In genomic region chr9:123490930-123491329, GRCm38 (mm10) we compare ENCODE assay signal across 10 mouse cellular contexts. TPM values are rescaled to one million over a fixed set of nuclear protein-coding genes. Genes with fewer than 3 reads are reported as not detected.
DNase-seq lines count a peak whose midpoint lies in the region; ATAC-seq and TF ChIP-seq lines count a peak whose summit lies in the region.
"Had no signal": no experiment of that assay in that cellular context is flagged by ENCODE, and none has a peak within 500 bp of the region (broad histone marks: within the 10 kb centered on the region; RNA-seq: fewer than 3 reads in every experiment).

No protein-coding gene starts in this region.

- no peak overlapping the region for H3K9ac ChIP-seq in limb, embryonic 12.5 days (replicated peaks)
- H3K9ac ChIP-seq in embryonic facial prominence, embryonic 15.5 days, result no peak overlapping the region
- no peak overlapping the region for H3K9ac ChIP-seq in intestine, postnatal 0 days (ENCODE audit: low read depth, low read length)
- H3K9ac ChIP-seq in hindbrain, embryonic 11.5 days (ENCODE audit: low read depth, low read length), result no peak overlapping the region
- H3K9ac ChIP-seq: neural tube, embryonic 13.5 days had no signal

- peaks cover 53% of the 10 kb centered on the region for H3K4me1 ChIP-seq in limb, embryonic 12.5 days (replicated peaks)
- H3K4me1 ChIP-seq in limb, embryonic 10.5 days, result peaks cover 22% of the 10 kb centered on the region
- H3K4me1 ChIP-seq in embryonic facial prominence, embryonic 15.5 days, result peaks cover 59% of the 10 kb centered on the region
- H3K4me1 ChIP-seq in heart, embryonic 10.5 days, result peaks cover 58% of the 10 kb centered on the region
- H3K4me1 ChIP-seq in intestine, postnatal 0 days (replicated peaks; ENCODE audit: control insufficient read depth, insufficient read depth, low read length), result peaks cover 23% of the 10 kb centered on the region
- H3K4me1 ChIP-seq in hindbrain, embryonic 11.5 days (replicated peaks; ENCODE audit: control insufficient read depth, insufficient read depth, low read length), result no peaks in the 10 kb centered on the region

- peak overlapping the region; percentile 42; the same call in 1 of the 2 replicates for H3K27ac ChIP-seq in limb, embryonic 12.5 days
- no peak overlapping the region for H3K27ac ChIP-seq in limb, embryonic 10.5 days
- peak overlapping the region; percentile 55; the same call in 1 of the 2 replicates for H3K27ac ChIP-seq in embryonic facial prominence, embryonic 15.5 days (replicated peaks)
- H3K27ac ChIP-seq in heart, embryonic 10.5 days, result peak overlapping the region; percentile 59
- H3K27ac ChIP-seq in intestine, postnatal 0 days (ENCODE audit: low read depth, low read length), result peak overlapping the region; percentile 41
- H3K27ac ChIP-seq in hindbrain, embryonic 11.5 days (ENCODE audit: low read depth, low read length), result no peak overlapping the region
- H3K27ac ChIP-seq: neural tube, embryonic 13.5 days had no signal

- H3K4me2 ChIP-seq in limb, embryonic 12.5 days, result no peak overlapping the region
- no peak overlapping the region for H3K4me2 ChIP-seq in embryonic facial prominence, embryonic 15.5 days (replicated peaks)
- H3K4me2 ChIP-seq in intestine, postnatal 0 days (replicated peaks; ENCODE audit: low read depth), result no peak overlapping the region; the same call in 1 of the 2 replicates
- H3K4me2 ChIP-seq in hindbrain, embryonic 11.5 days (replicated peaks; ENCODE audit: low read depth, low read length), result no peak overlapping the region
- H3K4me2 ChIP-seq: neural tube, embryonic 13.5 days had no signal

- no peak for TF ChIP-seq CTCF in intestine, postnatal 0 days (IDR thresholded peaks at IDR 0.05; ENCODE audit: low read depth)

- ATAC-seq in limb, embryonic 12.5 days (ENCODE audit: insufficient number of reproducible peaks, insufficient read depth, low FRiP score, low TSS enrichment, low read depth), result no peak
- ATAC-seq in embryonic facial prominence, embryonic 15.5 days (ENCODE audit: insufficient number of reproducible peaks, low FRiP score, low TSS enrichment, low read depth), result 0 out of 2 replicates have a peak, but pooled peaks have one; percentile 53
- no peak for ATAC-seq in intestine, postnatal 0 days
- ATAC-seq in hindbrain, embryonic 11.5 days (ENCODE audit: low FRiP score), result no peak
- no peak for ATAC-seq in megakaryocyte, adult 5-6 weeks (ENCODE audit: poor library complexity, severe bottlenecking)

- no peak for DNase-seq in limb, embryonic 10.5 days (ENCODE audit: low spot score)
- no peak for DNase-seq in heart, embryonic 10.5 days (ENCODE audit: low spot score)
- DNase-seq in hindbrain, embryonic 11.5 days (ENCODE audit: low spot score), result no peak
- no peak for DNase-seq in layer of hippocampus, adult 8-10 months (ENCODE audit: low spot score in 2 of 2)
- DNase-seq: cerebellum, adult 9-10 months had no signal

- no peaks in the 10 kb centered on the region for H3K27me3 ChIP-seq in limb, embryonic 12.5 days
- H3K27me3 ChIP-seq in limb, embryonic 10.5 days (ENCODE audit: low read depth, poor library complexity, severe bottlenecking), result no peaks in the 10 kb centered on the region
- no peaks in the 10 kb centered on the region for H3K27me3 ChIP-seq in embryonic facial prominence, embryonic 15.5 days
- H3K27me3 ChIP-seq in heart, embryonic 10.5 days (ENCODE audit: insufficient read depth, poor library complexity, severe bottlenecking), result no peaks in the 10 kb centered on the region
- H3K27me3 ChIP-seq in intestine, postnatal 0 days (replicated peaks; ENCODE audit: control insufficient read depth, insufficient read depth, low read length), result no peaks in the 10 kb centered on the region
- no peaks in the 10 kb centered on the region for H3K27me3 ChIP-seq in hindbrain, embryonic 11.5 days (ENCODE audit: control insufficient read depth, insufficient read depth, low read length)
- H3K27me3 ChIP-seq: neural tube, embryonic 13.5 days had no signal

- H3K4me3 ChIP-seq in limb, embryonic 12.5 days (replicated peaks), result no peak overlapping the region
- no peak overlapping the region for H3K4me3 ChIP-seq in limb, embryonic 10.5 days
- no peak overlapping the region for H3K4me3 ChIP-seq in embryonic facial prominence, embryonic 15.5 days (replicated peaks)
- H3K4me3 ChIP-seq in heart, embryonic 10.5 days, result no peak overlapping the region
- H3K4me3 ChIP-seq in intestine, postnatal 0 days (ENCODE audit: low read depth, low read length), result no peak overlapping the region
- no peak overlapping the region for H3K4me3 ChIP-seq in hindbrain, embryonic 11.5 days (ENCODE audit: low read depth, low read length)
- H3K4me3 ChIP-seq: neural tube, embryonic 13.5 days had no signal

- 67% methylated on average over 5 of the region's 5 CpGs for WGBS in limb, embryonic 12.5 days
- WGBS in limb, embryonic 10.5 days, result 90% methylated on average over 5 of the region's 5 CpGs
- 36% methylated on average over 5 of the region's 5 CpGs for WGBS in embryonic facial prominence, embryonic 15.5 days
- WGBS in heart, embryonic 10.5 days, result 46% methylated on average over 5 of the region's 5 CpGs
- 56% methylated on average over 5 of the region's 5 CpGs for WGBS in intestine, postnatal 0 days
- WGBS in hindbrain, embryonic 11.5 days, result 83% methylated on average over 5 of the region's 5 CpGs

- no peaks in the 10 kb centered on the region for H3K9me3 ChIP-seq in limb, embryonic 12.5 days
- no peaks in the 10 kb centered on the region for H3K9me3 ChIP-seq in limb, embryonic 10.5 days (replicated peaks)
- no peaks in the 10 kb centered on the region for H3K9me3 ChIP-seq in embryonic facial prominence, embryonic 15.5 days (replicated peaks)
- no peaks in the 10 kb centered on the region for H3K9me3 ChIP-seq in heart, embryonic 10.5 days
- no peaks in the 10 kb centered on the region for H3K9me3 ChIP-seq in intestine, postnatal 0 days (ENCODE audit: control insufficient read depth)
- H3K9me3 ChIP-seq in hindbrain, embryonic 11.5 days (ENCODE audit: control insufficient read depth, low read length), result no peaks in the 10 kb centered on the region
- H3K9me3 ChIP-seq: neural tube, embryonic 13.5 days had no signal

- H3K36me3 ChIP-seq in limb, embryonic 12.5 days, result peaks cover 20% of the 10 kb centered on the region; the same call in 1 of the 2 replicates
- peaks cover 40% of the 10 kb centered on the region for H3K36me3 ChIP-seq in limb, embryonic 10.5 days
- H3K36me3 ChIP-seq in embryonic facial prominence, embryonic 15.5 days, result 0 out of 2 replicates have a peak, but pooled peaks cover 5% of the 10 kb centered on the region
- peaks cover 19% of the 10 kb centered on the region; the same call in 1 of the 2 replicates for H3K36me3 ChIP-seq in heart, embryonic 10.5 days
- H3K36me3 ChIP-seq in intestine, postnatal 0 days (ENCODE audit: control insufficient read depth, insufficient read depth), result peaks cover 7% of the 10 kb centered on the region
- H3K36me3 ChIP-seq in hindbrain, embryonic 11.5 days (ENCODE audit: control insufficient read depth, insufficient read depth, low read length), result no peaks in the 10 kb centered on the region
- H3K36me3 ChIP-seq: neural tube, embryonic 13.5 days had no signal

RNA-seq across cellular contexts. Expression of gene Limd1, which starts 12.4 kb away (rescaled TPM):
- 53.3 and 53.6 TPM in 2 replicates for polyA plus RNA-seq in limb, embryonic 12.5 days (2016; fragmentation: Nextera tagmentation; extraction: Ambion mirVana)
- 55.2 and 55.8 TPM in 2 replicates for polyA plus RNA-seq in limb, embryonic 10.5 days (2016; fragmentation: Nextera tagmentation; extraction: Ambion mirVana)
- polyA plus RNA-seq in embryonic facial prominence, embryonic 15.5 days (2015; fragmentation: Nextera tagmentation; extraction: Ambion mirVana), result 53.8 and 53.9 TPM in 2 replicates
- 39.0 and 39.2 TPM in 2 replicates for polyA plus RNA-seq in heart, embryonic 10.5 days (2016; fragmentation: Nextera tagmentation; extraction: Ambion mirVana)
- 40.6 and 42.9 TPM in 2 replicates for polyA plus RNA-seq in intestine, postnatal 0 days (2015; fragmentation: Nextera tagmentation; extraction: Ambion mirVana)
- polyA plus RNA-seq in hindbrain, embryonic 11.5 days (2014; fragmentation: Nextera tagmentation; extraction: Ambion mirVana), result 37.5 and 40.0 TPM in 2 replicates
- 47.3 and 50.7 TPM in 2 replicates for total RNA-seq in megakaryocyte, adult 5-6 weeks (2015)
- total RNA-seq in megakaryocyte, adult 5-6 weeks (2017), result 48.5 and 49.2 TPM in 2 replicates
- 1 to 10 TPM; 6.7 to 9.6 (median 7.6) TPM for total RNA-seq in layer of hippocampus, adult 8-10 months (2022)

RNA-seq across cellular contexts. Expression of gene Sacm1l, which starts 38.6 kb away (rescaled TPM):
- polyA plus RNA-seq in limb, embryonic 12.5 days (2016; fragmentation: Nextera tagmentation; extraction: Ambion mirVana), result 50.1 and 52.0 TPM in 2 replicates
- polyA plus RNA-seq in limb, embryonic 10.5 days (2016; fragmentation: Nextera tagmentation; extraction: Ambion mirVana), result 39.9 and 45.3 TPM in 2 replicates
- polyA plus RNA-seq in embryonic facial prominence, embryonic 15.5 days (2015; fragmentation: Nextera tagmentation; extraction: Ambion mirVana), result 47.7 and 49.0 TPM in 2 replicates
- polyA plus RNA-seq in heart, embryonic 10.5 days (2016; fragmentation: Nextera tagmentation; extraction: Ambion mirVana), result 42.6 and 48.6 TPM in 2 replicates
- 37.3 and 42.6 TPM in 2 replicates for polyA plus RNA-seq in intestine, postnatal 0 days (2015; fragmentation: Nextera tagmentation; extraction: Ambion mirVana)
- 50.6 and 60.1 TPM in 2 replicates for polyA plus RNA-seq in hindbrain, embryonic 11.5 days (2014; fragmentation: Nextera tagmentation; extraction: Ambion mirVana)
- total RNA-seq in megakaryocyte, adult 5-6 weeks (2015), result 38.9 and 41.4 TPM in 2 replicates
- total RNA-seq in megakaryocyte, adult 5-6 weeks (2017), result 46.1 and 49.5 TPM in 2 replicates
- total RNA-seq in layer of hippocampus, adult 8-10 months (2022), result 10 to 100 TPM; 54.6 to 69.3 (median 62.3) TPM

Comparison
In these comparisons a context has a peak if more than half of its experiments do, and no peak if none do; other contexts are left out.
1. H3K27ac ChIP-seq: peak in limb, embryonic 12.5 days (single experiment), embryonic facial prominence, embryonic 15.5 days (single experiment), heart, embryonic 10.5 days (single experiment) and intestine, postnatal 0 days (single experiment); none in limb, embryonic 10.5 days (single experiment) and hindbrain, embryonic 11.5 days (single experiment).